Mouse (Mus musculus): ENCODE results near the gene Crnn. TPM values are rescaled to one million over a fixed set of nuclear protein-coding genes. Genes with fewer than 3 reads are reported as not detected.

Gene Crnn
- polyA plus RNA-seq, 1 experiment from 2014 or later = 0.68 TPM

Other genes starting within 250 kb of the Crnn start
- gene Lce3a, start 218.6 kb upstream of the Crnn start, polyA plus RNA-seq (2015; fragmentation: Nextera tagmentation; extraction: Ambion mirVana) = 0.62 TPM in 1 of 2 replicates, not detected in the other
- gene Lce3b, start 211.8 kb upstream of the Crnn start, polyA plus RNA-seq (2015; fragmentation: Nextera tagmentation; extraction: Ambion mirVana) = not detected in 2 replicates
- gene Lce3c, start 200.3 kb upstream of the Crnn start, polyA plus RNA-seq (2015; fragmentation: Nextera tagmentation; extraction: Ambion mirVana) = not detected in 2 replicates
- gene Lce3d, start 187.4 kb upstream of the Crnn start, polyA plus RNA-seq (2015; fragmentation: Nextera tagmentation; extraction: Ambion mirVana) = not detected in 2 replicates
- 0.36 TPM in 1 of 2 replicates, not detected in the other for gene Lce3e, start 177.7 kb upstream of the Crnn start, polyA plus RNA-seq (2015; fragmentation: Nextera tagmentation; extraction: Ambion mirVana)
- 2.3 TPM in 1 of 2 replicates, not detected in the other for gene Lce3f, start 152.6 kb upstream of the Crnn start, polyA plus RNA-seq (2015; fragmentation: Nextera tagmentation; extraction: Ambion mirVana)
- 3.0 and 22.7 TPM in 2 replicates for gene Crct1, start 129.1 kb upstream of the Crnn start, polyA plus RNA-seq (2015; fragmentation: Nextera tagmentation; extraction: Ambion mirVana)
- gene Lce1m, start 125.7 kb upstream of the Crnn start, polyA plus RNA-seq (2015; fragmentation: Nextera tagmentation; extraction: Ambion mirVana) = not detected in 2 replicates
- gene Gm4858, start 76.0 kb upstream of the Crnn start, polyA plus RNA-seq (2015; fragmentation: Nextera tagmentation; extraction: Ambion mirVana) = not detected in 2 replicates
- gene Flg2, start 52.5 kb downstream of the Crnn start, polyA plus RNA-seq (2015; fragmentation: Nextera tagmentation; extraction: Ambion mirVana) = not detected in 2 replicates
- 0.51 TPM in 1 of 2 replicates, not detected in the other for gene Flg, start 128.7 kb downstream of the Crnn start, polyA plus RNA-seq (2015; fragmentation: Nextera tagmentation; extraction: Ambion mirVana)
- gene Hrnr, start 175.0 kb downstream of the Crnn start, polyA plus RNA-seq (2015; fragmentation: Nextera tagmentation; extraction: Ambion mirVana) = 0.01 and 0.17 TPM in 2 replicates
- 1.2 and 6.0 TPM in 2 replicates for gene Rptn, start 248.9 kb downstream of the Crnn start, polyA plus RNA-seq (2015; fragmentation: Nextera tagmentation; extraction: Ambion mirVana)